Mouse (Mus musculus) lung, embryonic 14.5 days (tissue): ENCODE measurements at regions not wholly inside any gene's neighbourhood (a gene's known extent, or its start where the extent isn't known, plus 50 kb on each side); places are given as distances from the start of the nearest gene placed in this dataset.
A peak's percentile ranks its signal among the peaks of the same experiment; 100 is the strongest.

ENCODE experiments used
- ATAC-seq: fragments of 200-750 bp; cut with Nextera tagmentation; 2 replicates; pipeline ENCODE4 v1.8.0; 2017; ENCODE audit warnings: mild to moderate bottlenecking, moderate TSS enrichment, moderate library complexity; ENCODE audit not compliant: insufficient read depth
- DNase-seq: peaks from one replicate; pipeline ENCODE4 v3.0.0-alpha.2; 2015
- H3K27ac ChIP-seq: fragments of 300-500 bp; sonication (generic); 2 replicates; pipeline ENCODE4 v1.5.1; 2014; ENCODE audit warnings: low read depth, mild to moderate bottlenecking, moderate library complexity
- H3K27me3 ChIP-seq: fragments of 300-500 bp; sonication (generic); 2 replicates; pipeline ENCODE4 v1.6.1; 2014; ENCODE audit warnings: low read length, control low read depth; ENCODE audit not compliant: insufficient read depth
- H3K36me3 ChIP-seq: fragments of 300-500 bp; sonication (generic); 2 replicates; pipeline ENCODE4 v1.6.1; 2014; ENCODE audit warnings: control low read depth; ENCODE audit not compliant: insufficient read depth
- H3K4me1 ChIP-seq: fragments of 300-500 bp; sonication (generic); 2 replicates; pipeline ENCODE4 v1.6.1; 2014; ENCODE audit warnings: antibody characterized with exemption, control low read depth; ENCODE audit not compliant: insufficient read depth
- H3K4me2 ChIP-seq: fragments of 300-500 bp; sonication (generic); 2 replicates; pipeline ENCODE4 v1.6.1; 2014; ENCODE audit warnings: mild to moderate bottlenecking
- H3K4me3 ChIP-seq: fragments of 300-500 bp; sonication (generic); 2 replicates; pipeline ENCODE4 v1.5.1; 2014; ENCODE audit warnings: low read depth, low read length
- H3K9ac ChIP-seq: fragments of 300-500 bp; sonication (generic); 2 replicates; pipeline ENCODE4 v1.6.1; 2014
- H3K9me3 ChIP-seq: fragments of 300-500 bp; sonication (generic); 2 replicates; pipeline ENCODE4 v1.6.1; 2016; ENCODE audit warnings: low read depth, low read length, control low read depth
- CTCF ChIP-seq: IDR thresholded peaks from 2 replicates; pipeline ENCODE4 v1.5.1; 2016; ENCODE audit warnings: antibody characterized with exemption, low read depth
- WGBS: fragments of 180-500 bp; shearing (Covaris S2); extraction: QIAGEN DNeasy Blood & Tissue Kit; methylation state at CpG from one replicate; pipeline ENCODE4 v1.1.7; 2014; 5-methylcytosine and 5-hydroxymethylcytosine counted together

- 15% methylated on average over 30 of the region's 30 CpGs for WGBS
- Histone ChIP-seq H3K9ac (peak overlapping the region; percentile 46), H3K9me3 (no peaks in the 10 kb centered on the region), H3K27me3 (no peaks in the 10 kb centered on the region), H3K4me2 (peak overlapping the region; percentile 60), H3K4me3 (peak overlapping the region; percentile 34), H3K4me1 (no peaks in the 10 kb centered on the region), H3K36me3 (no peaks in the 10 kb centered on the region), H3K27ac (peak overlapping the region; percentile 86)
- TF ChIP-seq CTCF, result no peak
- peak; percentile 79 for DNase-seq
- peak; percentile 88 for ATAC-seq
Observed at GRCm38 (mm10) chr12:69461888-69462840, 89.9 kb upstream of the Gm9887 start.

- no peak for TF ChIP-seq CTCF
- no peak for ATAC-seq
- H3K9me3 ChIP-seq, result no peaks in the 10 kb centered on the region
- no peak for DNase-seq
- H3K27me3 ChIP-seq, result no peaks in the 10 kb centered on the region
- H3K36me3 ChIP-seq, result no peaks in the 10 kb centered on the region
- H3K4me2 ChIP-seq, result no peak overlapping the region
- no peak overlapping the region for H3K4me3 ChIP-seq
- H3K27ac ChIP-seq, result no peak overlapping the region
- H3K9ac ChIP-seq, result no peak overlapping the region
- no peaks in the 10 kb centered on the region for H3K4me1 ChIP-seq
- 62% methylated on average over 3 of the region's 3 CpGs for WGBS
Observed at GRCm38 (mm10) chr12:69460552-69461079, 88.4 kb upstream of the Gm9887 start.

- no peak overlapping the region for H3K4me3 ChIP-seq
- peak; percentile 39 for ATAC-seq
- no peaks in the 10 kb centered on the region for H3K9me3 ChIP-seq
- H3K27ac ChIP-seq, result peak overlapping the region; percentile 38; the same call in 1 of the 2 replicates
- no peaks in the 10 kb centered on the region for H3K4me1 ChIP-seq
- WGBS, result 34% methylated on average over 14 of the region's 14 CpGs
- H3K9ac ChIP-seq, result no peak overlapping the region
- no peak overlapping the region for H3K4me2 ChIP-seq
- TF ChIP-seq CTCF, result no peak
- peak; percentile 74 for DNase-seq
- H3K36me3 ChIP-seq, result no peaks in the 10 kb centered on the region
- H3K27me3 ChIP-seq, result no peaks in the 10 kb centered on the region
Observed at GRCm38 (mm10) chr12:69458170-69458841, 86.0 kb upstream of the Gm9887 start.

- H3K9ac ChIP-seq, result no peak overlapping the region
- H3K27me3 ChIP-seq, result no peaks in the 10 kb centered on the region
- no peak for TF ChIP-seq CTCF
- no peaks in the 10 kb centered on the region for H3K4me1 ChIP-seq
- no peak for DNase-seq
- H3K9me3 ChIP-seq, result no peaks in the 10 kb centered on the region
- H3K27ac ChIP-seq, result no peak overlapping the region
- ATAC-seq, result no peak
- H3K4me3 ChIP-seq, result no peak overlapping the region
- H3K4me2 ChIP-seq, result no peak overlapping the region
- WGBS, result 72% methylated on average over 3 of the region's 3 CpGs
- no peaks in the 10 kb centered on the region for H3K36me3 ChIP-seq
Observed at GRCm38 (mm10) chr12:69456746-69457145, 84.5 kb upstream of the Gm9887 start.

- no peak for ATAC-seq
- no peak for DNase-seq
Observed at GRCm38 (mm10) chr12:69456116-69456515, 83.9 kb upstream of the Gm9887 start.

GRCm38 (mm10) chr12:69455566-69455965, 83.3 kb upstream of the Gm9887 start:
- DNase-seq, result no peak
- H3K9me3 ChIP-seq, result no peaks in the 10 kb centered on the region
- H3K27me3 ChIP-seq, result no peaks in the 10 kb centered on the region
- no peak for TF ChIP-seq CTCF
- no peak overlapping the region for H3K4me3 ChIP-seq
- WGBS, result 31% methylated on average over 5 of the region's 5 CpGs
- no peak for ATAC-seq
- no peak overlapping the region for H3K4me2 ChIP-seq
- H3K36me3 ChIP-seq, result no peaks in the 10 kb centered on the region
- H3K27ac ChIP-seq, result no peak overlapping the region
- no peak overlapping the region for H3K9ac ChIP-seq
- 0 out of 2 replicates have a peak, but pooled peaks cover 4% of the 10 kb centered on the region for H3K4me1 ChIP-seq

More at GRCm38 (mm10) chr12:69456116-69456515, 83.9 kb upstream of the Gm9887 start:
- no peak overlapping the region for H3K4me3 ChIP-seq
- no peaks in the 10 kb centered on the region for H3K4me1 ChIP-seq
- H3K27me3 ChIP-seq, result no peaks in the 10 kb centered on the region
- no peak overlapping the region for H3K9ac ChIP-seq
- no peaks in the 10 kb centered on the region for H3K9me3 ChIP-seq
- 66% methylated on average over 12 of the region's 12 CpGs for WGBS
- no peak overlapping the region for H3K27ac ChIP-seq
- TF ChIP-seq CTCF, result no peak
- H3K4me2 ChIP-seq, result no peak overlapping the region
- H3K36me3 ChIP-seq, result no peaks in the 10 kb centered on the region

GRCm38 (mm10) chr12:69453544-69453943, 81.3 kb upstream of the Gm9887 start:
- ATAC-seq, result no peak
- 73% methylated on average over 6 of the region's 6 CpGs for WGBS
- no peak for DNase-seq

More at GRCm38 (mm10) chr12:69453544-69453943, 81.3 kb upstream of the Gm9887 start:
- Histone ChIP-seq H3K27me3 (no peaks in the 10 kb centered on the region), H3K36me3 (no peaks in the 10 kb centered on the region), H3K9ac (no peak overlapping the region), H3K4me1 (peaks cover 7% of the 10 kb centered on the region; the same call in 1 of the 2 replicates), H3K9me3 (no peaks in the 10 kb centered on the region), H3K4me2 (no peak overlapping the region), H3K27ac (no peak overlapping the region), H3K4me3 (no peak overlapping the region)
- TF ChIP-seq CTCF, result no peak
